Mouse (Mus musculus): Measurements from ENCODE around the gene 4930558C23Rik.
"Not testable (repeated sequence)": the region's sequence is repeated elsewhere in the genome, so short reads cannot be mapped to it uniquely, and the experiment has no call there.

The 4930558C23Rik gene

DNA sequence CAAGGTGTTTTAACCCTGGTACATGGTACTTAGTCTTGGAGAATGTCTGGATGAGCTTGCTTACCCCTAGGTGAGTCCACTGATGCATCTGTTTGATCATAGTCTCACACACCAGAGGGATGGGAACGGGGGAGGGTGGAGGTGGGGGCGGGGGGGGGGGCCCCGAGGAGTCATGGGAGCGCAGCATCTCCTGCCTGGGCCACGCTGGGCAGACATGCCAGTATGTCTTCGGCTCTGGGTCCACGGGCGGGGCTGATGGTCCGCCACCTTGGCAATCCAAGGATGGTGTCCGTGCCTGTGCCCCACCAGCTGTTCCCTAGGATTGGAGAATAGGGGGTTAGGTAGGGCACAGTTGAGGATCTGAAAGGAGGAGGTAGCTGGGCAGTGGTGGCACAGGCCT is 29.4 kb downstream of the 4930558C23Rik start:
- no peak for DNase-seq (ENCODE audit: low read depth, low spot score)

DNA sequence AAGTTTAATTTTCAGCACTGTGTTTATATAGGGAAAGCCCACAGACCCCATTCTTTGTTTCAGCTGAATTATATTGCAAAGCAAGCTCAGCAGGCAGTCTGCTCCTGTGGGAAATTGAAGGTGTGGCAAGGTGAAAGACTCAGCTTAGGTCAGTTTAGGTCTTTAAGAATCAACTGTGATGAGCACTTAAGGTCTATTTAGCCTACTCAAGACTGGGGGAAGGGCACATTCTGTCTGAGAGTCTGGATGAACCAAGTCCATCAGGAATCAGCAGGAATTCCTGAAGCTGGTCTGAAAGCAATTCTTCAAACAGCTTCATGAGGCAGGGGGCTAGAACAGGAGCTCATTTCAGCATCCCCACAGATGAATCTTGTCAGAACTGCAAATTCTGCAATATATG is 32.5 kb downstream of the 4930558C23Rik start:
- DNase-seq (ENCODE audit: low read depth, low spot score) = no peak

DNA sequence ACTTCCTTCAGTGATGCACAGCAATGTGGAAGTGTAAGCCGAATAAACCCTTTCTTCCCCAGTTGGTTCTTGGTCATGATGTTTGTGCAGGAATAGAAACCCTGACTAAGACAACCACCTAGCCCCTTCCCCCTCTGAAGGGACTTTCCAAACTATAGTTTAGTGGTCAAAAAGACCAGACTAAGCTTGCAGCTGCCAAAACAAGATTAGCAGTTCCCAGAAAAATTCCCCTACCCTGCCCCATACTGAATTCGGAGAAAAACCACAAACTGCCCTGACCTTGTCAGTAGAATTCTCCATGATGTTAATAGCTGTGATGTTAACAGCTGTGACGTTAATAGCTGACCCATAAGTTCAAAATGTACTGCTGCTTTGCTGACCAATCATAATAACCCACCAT is 42.4 kb downstream of the 4930558C23Rik start:
- DNase-seq (ENCODE audit: low read depth, low spot score) = peak; percentile 26

DNA sequence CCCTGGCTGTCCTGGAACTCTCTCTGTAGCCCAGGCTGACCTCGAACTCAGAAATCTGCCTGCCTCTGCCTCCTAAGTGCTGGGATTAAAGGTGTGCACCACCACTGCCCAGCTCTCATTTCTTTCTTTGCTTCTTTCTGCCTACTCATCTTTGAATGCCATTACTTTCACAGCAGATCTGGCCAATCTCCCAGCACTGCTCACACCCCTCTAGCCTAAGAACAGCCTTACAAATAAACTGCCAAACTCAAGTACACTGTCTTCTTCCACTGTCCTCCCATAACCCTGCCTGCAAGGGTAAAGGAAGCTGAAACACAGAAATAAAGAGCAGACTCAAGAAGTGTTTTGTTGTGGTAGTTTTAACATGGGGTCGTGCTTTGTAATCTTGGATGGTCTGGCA is 44.9 kb downstream of the 4930558C23Rik start:
- no peak for DNase-seq (ENCODE audit: low read depth, low spot score)

GRCm38 (mm10) chr3:95356701-95357449 is 45.8 kb downstream of the 4930558C23Rik start, which contains the start of gene Setdb1:
TSS of gene Setdb1 (minus strand) at chr3:95357202.
- peak; percentile 90 for DNase-seq (ENCODE audit: low read depth, low spot score)

DNA sequence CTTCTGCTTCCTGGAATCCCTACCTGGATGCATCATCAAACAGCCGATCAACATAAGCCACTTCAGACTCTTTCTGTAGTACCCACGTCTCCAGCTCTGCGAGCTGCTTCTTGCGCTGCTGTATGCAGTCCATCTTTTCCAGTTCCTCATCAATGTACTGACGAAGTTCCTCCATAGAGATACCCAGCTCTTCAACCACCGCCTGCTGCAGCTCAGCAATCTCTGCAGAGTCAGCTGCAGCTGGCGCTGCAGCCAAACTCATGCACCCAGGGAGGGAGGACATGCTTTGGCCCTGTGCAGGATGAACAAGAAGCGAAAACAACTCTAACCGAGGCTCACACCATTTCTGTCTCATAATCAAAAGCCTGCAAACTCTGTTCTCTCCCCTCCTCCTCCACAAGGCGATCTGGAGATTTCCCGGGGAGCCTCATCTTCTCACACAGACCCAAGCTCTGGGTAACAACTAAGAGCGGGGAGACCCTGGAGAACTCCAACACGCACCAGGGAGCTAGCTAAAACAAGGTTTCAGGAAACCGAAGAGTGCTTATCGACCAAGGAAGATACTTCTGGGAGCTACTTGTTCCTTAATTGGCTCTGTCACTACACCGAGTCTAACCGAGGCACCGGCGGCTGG is 46.6 kb downstream of the 4930558C23Rik start:
- not testable (repeated sequence) for DNase-seq (ENCODE audit: low read depth, low spot score)

- peak; percentile 33 for DNase-seq (ENCODE audit: low read depth, low spot score)
Observed at GRCm38 (mm10) chr3:95349491-95349890, 53.1 kb downstream of the 4930558C23Rik start.

DNA sequence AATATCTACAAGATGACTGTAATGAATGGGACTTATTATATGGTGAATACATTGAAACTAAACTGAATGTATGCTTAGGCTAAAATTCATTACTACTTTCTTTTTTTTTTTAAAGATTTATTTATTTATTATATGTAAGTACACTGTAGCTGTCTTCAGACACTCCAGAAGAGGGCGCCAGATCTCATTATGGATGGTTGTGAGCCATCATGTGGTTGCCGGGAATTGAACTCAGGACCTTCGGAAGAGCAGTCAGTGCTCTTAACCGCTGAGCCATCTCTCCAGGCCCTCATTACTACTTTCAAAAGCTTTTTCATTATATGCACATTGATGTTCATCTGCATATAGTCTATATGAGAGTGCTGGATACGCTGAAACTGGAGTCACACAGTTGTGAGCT is 54.3 kb downstream of the 4930558C23Rik start:
- DNase-seq (ENCODE audit: low read depth, low spot score) = not testable (repeated sequence)

DNA sequence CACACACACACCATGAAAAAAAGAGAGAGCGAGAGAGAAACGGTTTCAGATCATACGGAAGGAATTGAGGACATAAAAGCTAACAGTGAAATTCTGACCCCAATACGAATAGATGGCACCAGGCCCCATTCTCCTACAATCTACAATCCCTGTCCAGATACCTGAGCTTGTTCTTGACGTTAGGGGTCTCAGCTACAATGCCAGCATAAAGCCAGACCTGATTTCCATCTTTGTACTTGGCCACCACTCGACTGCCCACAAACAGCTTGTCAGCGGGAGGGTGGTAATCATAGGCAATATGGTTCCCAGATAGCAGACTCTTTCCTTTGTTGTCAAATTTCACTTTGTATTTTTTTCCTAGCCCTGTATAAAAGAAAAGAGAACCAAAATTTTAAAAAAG is 56.2 kb downstream of the 4930558C23Rik start:
- no peak for DNase-seq (ENCODE audit: low read depth, low spot score)

DNA sequence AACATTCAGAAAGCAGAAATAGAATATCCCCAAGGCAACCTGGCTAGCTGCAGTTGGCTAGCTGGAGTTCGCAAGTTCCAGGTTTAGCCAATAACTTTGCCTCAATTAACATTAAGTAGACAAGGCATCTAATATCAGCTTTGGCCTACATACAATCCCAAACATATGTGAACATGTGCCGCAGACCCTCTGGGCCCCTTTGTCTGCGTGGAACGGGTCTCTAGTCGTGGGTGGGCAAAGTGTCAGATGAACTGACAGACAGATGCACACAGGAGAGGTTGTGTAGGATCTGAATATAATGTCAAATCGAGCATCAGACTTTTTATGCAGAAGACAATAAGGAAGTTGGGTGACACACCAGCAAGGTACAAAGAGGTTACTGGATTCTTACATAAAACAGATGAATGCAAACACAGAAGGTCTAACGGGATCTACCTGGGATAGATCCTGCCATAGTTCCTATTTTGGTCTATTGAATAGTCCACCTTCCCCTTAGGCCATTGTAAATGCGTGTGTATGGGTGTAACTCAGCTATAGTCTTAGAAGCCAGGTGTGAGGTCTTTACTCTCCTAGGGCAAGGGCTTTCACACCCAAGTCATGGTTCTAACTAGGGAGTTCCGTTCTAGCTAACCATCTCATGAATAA is 59.2 kb downstream of the 4930558C23Rik start:
- DNase-seq (ENCODE audit: low read depth, low spot score) = not testable (repeated sequence)

- no peak for DNase-seq (ENCODE audit: low read depth, low spot score)
Observed at GRCm38 (mm10) chr3:95338251-95338650, 64.4 kb downstream of the 4930558C23Rik start.

GRCm38 (mm10) chr3:95337345-95337744 is 65.3 kb downstream of the 4930558C23Rik start:
- DNase-seq (ENCODE audit: low read depth, low spot score) = no peak
